Mouse (Mus musculus) Patski (cell line): ENCODE measurements around the gene Kcnab2. TPM values are rescaled to one million over a fixed set of nuclear protein-coding genes. Genes with fewer than 3 reads are reported as not detected.
A peak's percentile ranks its signal among the peaks of the same experiment; 100 is the strongest.

Source experiments
- ATAC-seq: fragments of 100-300 bp; one replicate; pipeline ENCODE4 v1.8.0; 2021
- CTCF ChIA-PET: fragments of 350-600 bp; sonication (Branson Sonifier 250); formaldehyde crosslinking; loops from one replicate; lab custom pipeline; 2022; ENCODE audit warnings: inconsistent platforms; lab: Charles Lee
- POLR2A ChIA-PET: fragments of 350-600 bp; sonication (Branson Sonifier 250); formaldehyde crosslinking; loops from one replicate; lab custom pipeline; 2022; ENCODE audit warnings: antibody characterized with exemption, inconsistent platforms; lab: Charles Lee
- DNase-seq: peaks from one replicate; pipeline ENCODE4 v3.0.0-alpha.2; 2011; ENCODE audit warnings: low read depth, low spot score
- H3K27me3 ChIP-seq: fragments of 371-371 bp; one replicate; pipeline ENCODE4 v1.5.1; 2021
- CTCF ChIP-seq: fragments of 100-300 bp; IDR thresholded peaks from one replicate; pipeline ENCODE4 v1.5.1; 2021
- in situ Hi-C: fragments of 300-500 bp; cut with MboI; formaldehyde crosslinking; loops from 3 replicates; pipeline ENCODE4 v1.11.1; 2018; ENCODE audit warnings: low pct_unique_long_range_greater_than_20kb, mixed read lengths
- polyA plus RNA-seq: library from polyadenylated mRNA; unstranded; gene quantifications from one replicate; pipeline ENCODE4 v1.2.3, GENCODE M21; 2021

The Kcnab2 gene
- polyA plus RNA-seq, 1 experiment from 2014 or later: 5.6 TPM

DNA sequence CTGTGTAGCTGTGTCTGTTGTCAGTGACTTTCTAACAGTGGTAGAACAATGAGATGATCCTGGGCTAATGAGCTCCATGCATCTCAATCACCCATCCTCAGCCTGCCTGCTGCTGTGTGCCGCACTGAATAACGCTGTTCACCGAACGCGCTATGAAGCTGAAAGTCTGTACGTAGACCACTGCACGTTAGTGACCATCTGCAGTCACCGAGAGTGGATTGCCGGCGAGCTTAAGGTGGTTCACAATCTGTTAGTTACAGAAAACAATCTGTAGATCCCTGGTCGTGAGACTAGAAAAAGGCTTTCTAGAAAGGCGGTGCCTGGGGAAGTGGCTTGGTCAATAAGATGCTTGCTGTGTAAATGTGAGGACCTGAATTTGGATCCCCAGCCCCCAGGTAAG lies 23.5 kb downstream of the Kcnab2 start:
- ATAC-seq: no peak
- DNase-seq: no peak
- TF ChIP-seq CTCF: no peak
- POLR2A ChIA-PET: no interaction called here
- in situ Hi-C loops: no loop called here
- no peaks in the 10 kb centered on the region for H3K27me3 ChIP-seq
- CTCF ChIA-PET: interaction anchor here (1.2 to 1.5 kb wide), 2 partner anchors 8 to 19 kb away, joined by 3 read pairs; no protein-coding TSS in a partner anchor

- in situ Hi-C loops: no loop called here
- CTCF ChIA-PET: interaction anchor here (1.2 to 1.5 kb wide), 2 partner anchors 9 to 17 kb away, joined by 3 read pairs; no protein-coding TSS in a partner anchor
- DNase-seq (no peak), ATAC-seq (no peak)
- POLR2A ChIA-PET: interaction anchor here (0.6 kb wide), 1 partner anchor 467 kb away, joined by 3 read pairs; no protein-coding TSS in a partner anchor
- H3K27me3 ChIP-seq: no peaks in the 10 kb centered on the region
- TF ChIP-seq CTCF: no peak
Observed at GRCm38 (mm10) chr4:152453079-152453478, 24.6 kb downstream of the Kcnab2 start.

DNA sequence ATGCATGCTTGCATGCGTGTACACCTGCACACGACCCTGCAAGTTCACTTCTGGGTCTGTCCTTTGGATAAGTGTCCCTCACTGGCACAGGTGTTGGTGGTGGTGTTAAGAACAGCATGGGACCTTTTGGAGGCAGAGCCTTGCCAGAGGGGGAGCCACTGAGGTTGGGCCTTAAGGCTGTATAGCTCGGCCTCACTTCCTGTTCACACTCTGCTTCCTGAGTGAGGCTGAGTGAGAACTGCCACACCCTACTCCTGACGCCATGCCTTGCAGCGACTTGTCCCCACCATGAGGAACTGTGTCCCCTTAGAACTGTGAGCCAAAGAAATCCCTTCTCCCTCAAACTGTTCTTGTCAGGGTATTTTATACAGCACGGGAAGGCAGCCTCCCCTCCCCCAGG lies 26.3 kb downstream of the Kcnab2 start:
- TF ChIP-seq CTCF: no peak
- POLR2A ChIA-PET: no interaction called here
- in situ Hi-C loops: no loop called here

DNA sequence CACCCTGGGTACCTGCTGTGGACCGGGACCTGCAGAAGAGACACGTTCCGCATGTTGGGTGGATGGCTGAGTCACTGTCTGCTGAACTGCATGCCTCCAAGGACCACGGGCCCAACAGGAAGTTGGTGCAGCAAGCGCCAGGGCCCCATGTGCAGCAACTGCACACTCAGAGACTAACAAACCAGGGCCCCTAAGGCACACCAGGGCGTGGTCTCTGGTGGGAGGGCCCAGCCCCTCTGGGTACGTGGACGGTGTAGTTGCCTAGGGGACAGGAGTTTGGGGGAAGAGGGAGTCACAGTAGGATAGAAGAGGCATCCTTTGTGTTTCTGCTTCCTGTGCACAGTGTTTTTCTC lies 29.0 kb downstream of the Kcnab2 start:
- ChIA-PET CTCF (no interaction called here), POLR2A (no interaction called here)
- ATAC-seq: peak; percentile 36
- no peak for DNase-seq
- no peak for TF ChIP-seq CTCF
- H3K27me3 ChIP-seq: no peaks in the 10 kb centered on the region
- in situ Hi-C loops: no loop called here

More for the DNA sequence above, 26.3 kb downstream of the Kcnab2 start:
- H3K27me3 ChIP-seq: no peaks in the 10 kb centered on the region
- ATAC-seq (no peak), DNase-seq (no peak)
- CTCF ChIA-PET: no interaction called here

DNA sequence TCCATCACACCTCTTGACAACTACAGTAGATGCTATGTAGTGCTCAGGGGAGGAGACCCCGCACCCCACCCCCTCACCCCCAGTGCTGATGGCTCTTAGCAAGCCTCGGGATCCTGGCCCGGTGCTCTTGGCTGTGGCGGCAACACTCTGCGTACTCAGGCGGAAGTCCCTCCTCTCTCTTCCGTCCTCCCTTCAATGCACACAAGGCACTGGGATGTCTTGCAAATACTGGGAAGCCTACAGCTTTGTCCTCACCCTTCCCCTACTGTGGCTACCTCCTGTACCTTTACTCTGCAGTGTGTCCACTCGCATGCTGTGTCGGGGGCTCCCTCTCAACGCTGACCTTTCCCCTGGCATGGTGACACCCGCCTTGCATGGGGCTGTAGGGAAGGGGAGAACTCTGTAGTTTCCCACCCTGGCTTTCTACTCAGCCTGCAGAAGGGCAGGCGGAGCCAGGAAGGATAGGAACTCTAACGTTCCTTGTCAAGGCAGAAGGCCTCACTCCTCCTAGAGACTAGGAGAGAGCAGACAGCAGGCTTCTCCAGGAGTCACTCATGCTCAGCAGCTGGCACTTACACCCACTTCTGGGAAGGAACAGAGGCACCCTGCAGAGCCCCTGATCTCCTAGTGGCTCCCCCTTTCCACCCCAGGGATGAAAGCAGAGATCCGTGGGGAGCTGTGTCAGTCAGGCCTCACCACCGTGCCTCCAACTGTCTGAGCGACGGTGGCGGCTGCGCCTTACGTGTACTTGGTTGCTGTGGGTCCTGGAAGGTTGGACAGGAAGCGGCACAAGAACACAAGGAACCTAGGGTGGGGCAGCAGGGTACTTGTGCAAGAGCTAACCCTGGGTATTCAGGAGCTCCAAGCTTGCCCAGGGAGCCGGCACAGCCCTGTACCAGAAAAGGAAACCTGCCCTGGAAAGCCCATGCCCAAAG lies 29.7 kb downstream of the Kcnab2 start:
- in situ Hi-C loops: no loop called here
- no peak for ATAC-seq
- POLR2A ChIA-PET: no interaction called here

GRCm38 (mm10) chr4:152446178-152446577 lies 31.5 kb downstream of the Kcnab2 start:
- TF ChIP-seq CTCF: no peak
- CTCF ChIA-PET: interaction anchor here (1.3 kb wide), 1 partner anchor 14 kb away, joined by 4 read pairs; no protein-coding TSS in a partner anchor
- ATAC-seq (no peak), DNase-seq (no peak)
- no peaks in the 10 kb centered on the region for H3K27me3 ChIP-seq
- POLR2A ChIA-PET: no interaction called here
- in situ Hi-C loops: no loop called here

More for the DNA sequence above, 29.7 kb downstream of the Kcnab2 start:
- CTCF ChIA-PET: no interaction called here
- H3K27me3 ChIP-seq: no peaks in the 10 kb centered on the region
- no peak for DNase-seq
- TF ChIP-seq CTCF: no peak

DNA sequence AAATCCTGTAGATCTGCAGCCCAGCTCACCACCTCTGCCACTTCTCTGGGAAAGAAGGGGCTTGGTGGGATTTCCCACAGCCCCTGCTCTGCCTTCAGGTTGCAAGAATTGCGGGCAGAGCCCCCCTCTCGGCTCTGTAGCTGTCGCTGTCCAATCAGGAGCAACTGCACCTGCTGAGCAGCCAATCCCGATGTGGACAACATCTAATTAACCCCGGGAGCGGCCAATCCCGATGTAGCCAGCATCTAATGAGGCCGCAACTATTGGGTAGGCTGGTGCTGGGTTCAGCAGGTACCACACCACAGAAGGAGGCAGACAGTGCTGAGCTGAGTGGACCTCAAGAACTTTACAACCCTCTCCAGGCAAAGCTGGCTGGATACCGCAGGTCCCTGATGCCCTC lies 36.1 kb downstream of the Kcnab2 start:
- ChIA-PET CTCF (interaction anchor here (1.0 to 2.3 kb wide), 2 partner anchors 9 to 50 kb away, joined by 3 to 7 read pairs; no protein-coding TSS in a partner anchor), POLR2A (no interaction called here)
- no peak for DNase-seq
- no peaks in the 10 kb centered on the region for H3K27me3 ChIP-seq
- ATAC-seq: no peak
- TF ChIP-seq CTCF: no peak
- in situ Hi-C loops: no loop called here

DNA sequence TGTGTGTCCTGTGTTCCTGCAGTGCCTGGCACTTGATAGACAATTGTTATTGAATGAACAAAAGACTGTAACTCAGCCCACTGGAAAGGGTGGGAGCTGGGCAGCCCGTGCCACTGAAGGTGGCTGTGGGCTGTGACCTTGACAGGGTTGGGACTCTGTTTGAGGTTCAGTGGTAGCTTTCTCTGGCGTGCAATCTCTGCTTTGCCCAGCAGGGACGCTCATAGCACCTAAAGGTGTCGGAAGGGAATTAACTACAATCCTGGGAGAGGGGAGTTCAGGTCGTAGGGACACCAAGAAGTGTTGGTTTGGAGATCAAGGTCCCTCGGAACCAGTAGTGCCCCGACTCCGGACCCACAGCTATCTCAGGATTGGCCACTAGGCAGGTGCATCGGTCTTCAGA lies 36.8 kb downstream of the Kcnab2 start:
- in situ Hi-C loops: no loop called here
- CTCF ChIA-PET: interaction anchor here (1.0 to 2.3 kb wide), 2 partner anchors 8 to 51 kb away, joined by 3 to 7 read pairs; no protein-coding TSS in a partner anchor
- no peak for TF ChIP-seq CTCF
- ATAC-seq (no peak), DNase-seq (no peak)
- no peaks in the 10 kb centered on the region for H3K27me3 ChIP-seq
- POLR2A ChIA-PET: no interaction called here

GRCm38 (mm10) chr4:152435255-152435654 lies 42.4 kb downstream of the Kcnab2 start:
- ATAC-seq (peak; percentile 72), DNase-seq (no peak)
- no peak for TF ChIP-seq CTCF
- POLR2A ChIA-PET: no interaction called here
- in situ Hi-C loops: loop anchor here (5.0 kb wide), 3 partner anchors 57 to 263 kb away; partner anchors contain the start of gene Rpl22
- no peaks in the 10 kb centered on the region for H3K27me3 ChIP-seq
- CTCF ChIA-PET: interaction anchor here (0.7 to 2.4 kb wide), 10 partner anchors 10 to 153 kb away, joined by 3 to 9 read pairs (median 4); partner anchors contain the start of gene Hes3

DNA sequence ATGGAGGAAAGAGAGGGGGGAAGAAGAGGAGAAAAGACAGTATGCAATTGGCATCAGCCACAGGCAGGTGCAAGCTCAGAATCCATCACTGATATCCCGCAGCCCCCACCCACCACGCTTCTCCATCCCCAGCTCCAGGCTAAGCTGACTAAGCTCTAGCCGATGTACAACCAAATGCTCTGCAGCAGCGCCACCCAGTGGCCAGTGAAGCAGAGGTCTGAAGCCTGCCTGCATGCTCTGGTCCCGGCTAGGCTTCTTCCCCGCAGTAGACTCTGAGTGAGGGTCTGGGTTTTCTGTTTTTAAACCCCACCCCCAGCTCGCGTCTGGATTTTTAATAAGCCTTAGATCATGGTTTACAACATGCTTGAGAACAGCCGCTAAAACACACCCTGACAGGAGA lies 42.8 kb downstream of the Kcnab2 start:
- TF ChIP-seq CTCF: no peak
- ATAC-seq (peak; percentile 85), DNase-seq (no peak)
- ChIA-PET POLR2A (interaction anchor here (0.6 to 1.0 kb wide), 2 partner anchors 116 to 119 kb away, joined by 3 to 4 read pairs; partner anchors contain the start of gene Rnf207), CTCF (interaction anchor here (0.6 to 4.8 kb wide), 14 partner anchors 10 to 260 kb away, joined by 3 to 64 read pairs (median 4); partner anchors contain the start of genes Hes3 and Rnf207)
- no peaks in the 10 kb centered on the region for H3K27me3 ChIP-seq
- in situ Hi-C loops: loop anchor here (5.0 kb wide), 3 partner anchors 57 to 263 kb away; partner anchors contain the start of gene Rpl22
